Mouse (Mus musculus): ENCODE measurements around the gene Nmb.
A peak's percentile ranks its signal among the peaks of the same experiment; 100 is the strongest.

The Nmb gene

DNA sequence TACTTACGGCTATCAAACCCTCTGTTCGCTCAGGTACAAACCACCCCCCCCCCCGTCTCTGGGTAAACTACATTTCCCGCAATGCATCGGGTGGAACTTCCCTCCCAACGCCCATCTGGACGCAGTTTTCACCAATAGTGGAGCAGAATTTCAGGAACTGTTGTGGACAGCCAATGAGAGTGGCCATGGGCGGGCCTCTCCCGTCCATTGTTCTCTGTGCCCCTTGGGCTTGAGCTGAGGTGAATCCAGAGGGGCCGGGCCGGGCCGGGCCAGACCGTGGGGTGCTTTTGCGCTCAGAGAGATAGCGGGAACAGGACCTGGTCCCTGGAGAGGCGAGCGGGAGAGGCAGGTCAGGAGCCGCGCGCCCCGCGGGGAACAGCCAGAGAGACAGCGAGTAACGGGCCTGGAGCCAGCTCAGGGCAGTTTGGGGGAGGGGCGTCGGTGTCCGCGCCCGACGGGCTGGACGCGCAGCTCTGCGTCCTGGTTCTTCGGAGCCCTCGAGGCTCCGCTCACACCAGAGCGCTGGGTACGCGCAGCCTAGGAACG, 44.1 kb downstream of the Nmb start, which contains the start of gene Zscan2:
Gene Zscan2 (plus strand): TSS at position 192 of the 546 bp plus-strand sequence.
- DNase-seq (ENCODE audit: low read depth, low spot score): peak; percentile 98

- DNase-seq (ENCODE audit: low read depth, low spot score): peak; percentile 77
These were observed 44.6 kb downstream of the Nmb start for GRCm38 (mm10) chr7:80860227-80860626.

DNA sequence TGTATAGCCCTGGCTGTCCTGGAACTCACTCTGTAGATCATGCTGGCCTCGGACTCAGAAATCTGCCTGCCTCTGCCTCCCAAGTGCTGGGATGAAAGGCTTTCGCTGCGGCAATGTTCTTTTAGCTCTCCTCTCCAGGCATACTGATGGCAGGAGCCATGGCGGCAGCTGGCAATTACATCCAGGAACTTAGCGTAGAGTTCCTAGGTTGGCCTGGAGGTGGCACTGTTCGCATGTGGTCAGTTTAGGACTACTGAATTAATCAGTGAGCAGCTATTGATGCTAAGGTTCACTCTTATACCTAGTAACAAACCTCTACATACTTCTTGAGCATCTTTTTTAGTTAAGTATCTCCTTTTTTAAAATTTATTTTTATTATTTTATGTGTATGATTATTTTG, 47.7 kb downstream of the Nmb start:
- peak; percentile 89 for DNase-seq (ENCODE audit: low read depth, low spot score)

DNA sequence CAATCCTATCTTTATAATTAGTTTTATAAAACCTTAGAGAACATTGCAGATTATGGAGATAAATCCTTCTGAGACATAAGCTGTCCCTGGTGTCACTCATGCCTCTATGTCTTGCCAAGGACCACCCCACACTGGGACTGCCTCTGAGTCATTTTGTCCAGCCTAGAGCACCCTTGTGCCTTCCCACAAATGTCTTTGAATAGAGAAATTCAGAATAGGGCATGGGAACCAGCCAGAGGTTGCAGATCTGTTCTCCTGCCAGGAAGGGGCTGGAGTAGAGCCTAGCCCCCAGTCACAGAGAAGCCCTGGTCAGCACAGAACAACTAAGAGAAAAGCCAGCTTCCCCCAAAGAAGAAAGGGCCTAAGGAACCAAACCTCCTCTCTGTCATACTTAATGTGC, 49.6 kb downstream of the Nmb start:
- DNase-seq (ENCODE audit: low read depth, low spot score): no peak

DNA sequence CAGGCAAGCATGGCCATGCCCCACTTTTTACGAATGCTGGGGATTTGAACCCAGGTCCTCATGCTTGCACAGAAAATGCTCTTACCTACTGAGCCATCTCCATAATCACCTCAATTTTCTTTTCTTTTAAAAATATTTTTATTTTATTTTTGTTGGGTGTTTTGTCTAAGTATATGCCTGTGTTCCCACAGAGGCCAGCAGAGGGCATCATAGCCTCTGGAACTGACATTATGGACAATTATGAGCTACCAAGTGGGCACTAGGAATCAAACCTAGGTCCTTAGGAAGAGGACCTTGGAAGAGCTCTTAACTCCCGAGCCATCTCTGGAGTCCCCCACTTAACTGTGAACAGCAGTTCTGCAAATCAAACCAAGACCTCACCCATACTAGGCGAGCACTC, 51.7 kb downstream of the Nmb start:
- DNase-seq (ENCODE audit: low read depth, low spot score): no peak

Measured in brain, adult 2 months (tissue).